Mouse (Mus musculus) left cerebral cortex, adult 11 months (tissue): Measurements from ENCODE around the gene Mchr1.
"Not testable (repeated sequence)": the region's sequence is repeated elsewhere in the genome, so short reads cannot be mapped to it uniquely, and the experiment has no call there.

Experiments
- DNase-seq: peaks from one replicate; pipeline ENCODE4 v3.0.0; 2022; ENCODE audit warnings: low spot score

Mchr1 gene

GRCm38 (mm10) chr15:81235086-81235920 lies at the start of gene Mchr1:
Gene Mchr1, plus strand, starts transcription at chr15:81235499.
- peak; percentile 71 for DNase-seq

DNA sequence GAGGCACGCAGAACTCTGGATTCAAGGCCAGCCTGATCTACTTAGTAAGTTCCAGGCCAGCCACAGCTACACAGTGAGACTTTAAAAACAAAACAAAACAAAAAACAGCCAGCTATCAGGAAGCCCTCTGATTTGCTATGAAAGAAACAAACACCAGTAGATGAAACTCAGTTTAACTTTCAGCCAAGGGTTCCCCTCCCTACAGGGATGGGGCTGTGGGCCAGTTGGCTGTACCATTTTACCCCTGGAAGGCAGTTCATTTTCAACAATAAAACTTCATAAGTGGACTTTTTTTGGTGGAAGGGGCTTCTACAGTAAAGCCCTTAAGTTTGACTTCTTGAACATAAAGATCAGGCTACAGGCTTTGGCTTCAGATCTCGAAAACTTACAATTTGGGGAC lies 46.2 kb upstream of the Mchr1 start:
- no peak for DNase-seq

DNA sequence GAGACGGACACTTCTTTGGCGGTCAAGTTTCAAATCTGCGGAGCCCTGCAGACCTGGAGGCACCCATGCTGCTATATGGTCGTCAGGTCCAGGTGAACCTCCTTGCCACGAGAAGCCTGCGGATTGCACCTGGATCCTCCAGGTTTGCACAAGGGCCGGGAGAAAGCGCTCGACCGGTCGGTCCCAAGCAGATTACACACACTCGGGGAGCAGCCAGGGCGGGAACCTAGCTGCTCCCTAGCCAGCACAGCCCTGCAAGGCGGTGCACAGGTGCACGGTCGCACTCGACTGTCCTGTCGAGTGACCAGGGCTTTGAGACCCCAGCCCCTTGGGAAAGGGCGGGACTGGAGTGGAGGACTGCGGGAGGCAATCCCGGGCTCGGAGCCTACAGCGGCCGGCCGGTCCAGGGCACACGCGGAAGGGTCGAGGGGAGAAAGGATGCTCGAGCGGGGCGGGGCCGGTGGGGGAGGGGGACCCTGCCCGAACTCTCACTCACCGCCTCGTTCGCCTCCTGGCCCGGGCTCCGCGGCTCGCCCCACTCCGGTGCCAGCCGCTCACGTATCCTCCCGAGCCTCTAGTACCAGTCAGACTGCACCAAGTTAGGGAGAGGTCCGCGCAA lies 45.2 kb upstream of the Mchr1 start:
- no peak for DNase-seq

DNA sequence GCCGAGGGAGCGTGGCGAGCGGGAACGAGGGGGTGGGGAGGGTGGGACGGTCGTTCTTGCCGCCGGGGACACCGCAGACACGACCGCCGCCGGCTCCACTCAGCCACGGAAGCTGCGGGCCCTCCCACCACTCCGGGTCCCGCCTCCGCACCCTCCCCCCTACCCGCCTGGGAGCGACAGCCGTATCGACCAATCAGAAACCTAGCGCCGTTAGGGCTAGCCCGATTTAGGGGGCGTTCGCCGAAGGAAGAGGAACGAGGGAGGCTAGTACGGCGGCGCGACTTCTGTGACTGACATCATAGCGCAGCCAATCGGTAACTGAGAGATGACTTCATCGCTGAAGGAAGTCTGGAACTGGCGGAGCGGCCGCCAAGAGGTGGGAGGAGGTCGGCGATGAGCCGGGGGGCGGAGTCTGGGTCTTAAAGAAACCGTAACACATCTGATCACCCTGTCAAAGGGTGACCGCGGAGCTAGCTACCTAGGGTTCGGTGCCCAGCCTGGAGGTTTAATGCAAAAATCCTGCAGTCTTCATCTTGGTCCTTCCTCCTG lies 44.6 kb upstream of the Mchr1 start, which contains the start of gene Mrtfa:
Gene Mrtfa, minus strand, starts transcription at position 128 of the 549 bp plus-strand sequence.
- DNase-seq = peak; percentile 99

GRCm38 (mm10) chr15:81191303-81191702 lies 44.0 kb upstream of the Mchr1 start:
- DNase-seq = no peak

GRCm38 (mm10) chr15:81192316-81192715 lies 43.0 kb upstream of the Mchr1 start:
- DNase-seq = no peak

DNA sequence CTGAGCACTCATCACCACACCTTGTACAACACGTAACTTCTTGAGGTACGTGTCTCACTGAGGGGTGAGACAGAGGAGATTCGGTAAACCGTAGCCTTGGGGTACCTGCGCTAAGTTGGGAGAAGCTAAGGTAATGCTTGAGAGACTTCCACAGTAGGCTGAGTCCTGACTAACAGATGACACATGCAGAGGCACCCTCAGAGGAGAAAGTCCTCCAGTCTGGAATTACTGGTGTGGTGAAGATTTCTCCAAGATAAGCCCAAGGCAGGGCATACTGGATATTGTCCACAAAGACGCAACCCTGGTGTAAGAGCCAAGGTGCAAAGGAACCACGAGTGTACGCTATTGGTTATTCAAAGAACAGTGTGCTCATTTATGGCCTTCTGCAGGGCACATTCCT lies 42.4 kb upstream of the Mchr1 start:
- DNase-seq = no peak

GRCm38 (mm10) chr15:81194791-81195190 lies 40.5 kb upstream of the Mchr1 start:
- DNase-seq = no peak

DNA sequence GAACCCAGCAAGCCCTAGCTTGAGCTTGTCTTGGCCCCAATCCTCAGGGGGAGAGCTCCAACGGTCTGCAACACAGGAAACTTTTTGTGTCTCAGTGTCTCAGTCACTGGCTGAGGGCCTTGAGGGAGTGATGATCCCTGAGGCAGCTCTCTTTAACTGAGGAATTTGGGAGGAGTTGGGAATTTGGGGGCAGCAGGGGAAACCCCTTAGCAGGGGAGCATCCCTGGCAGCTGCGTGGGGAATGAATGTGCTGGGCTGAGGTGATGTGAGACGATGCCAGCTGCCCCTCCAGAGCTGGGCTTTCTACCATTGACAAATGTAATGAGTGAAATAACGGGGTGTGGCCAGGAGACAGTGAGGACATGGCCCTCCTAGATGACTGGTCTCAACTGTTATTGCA lies 39.9 kb upstream of the Mchr1 start:
- no peak for DNase-seq

DNA sequence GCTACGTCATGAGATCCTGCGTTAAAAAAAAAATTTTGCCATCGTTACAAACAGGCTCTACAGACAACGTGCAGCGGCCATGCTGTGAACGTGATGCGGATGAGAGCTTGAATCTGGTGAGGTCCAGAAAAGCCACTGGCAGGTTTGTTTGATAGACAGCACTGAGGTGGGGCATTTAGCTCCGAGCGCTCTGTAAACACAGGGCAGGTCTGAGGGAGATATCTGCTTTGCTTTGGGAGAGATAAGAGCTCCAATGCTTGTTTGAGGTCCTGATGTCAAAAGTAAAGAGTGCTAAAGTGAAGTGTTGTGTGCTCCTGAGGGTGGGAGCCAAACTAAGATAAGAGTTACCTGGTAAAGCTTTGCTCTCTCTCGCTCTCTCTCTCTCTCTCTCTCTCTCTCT lies 38.1 kb upstream of the Mchr1 start:
- no peak for DNase-seq

DNA sequence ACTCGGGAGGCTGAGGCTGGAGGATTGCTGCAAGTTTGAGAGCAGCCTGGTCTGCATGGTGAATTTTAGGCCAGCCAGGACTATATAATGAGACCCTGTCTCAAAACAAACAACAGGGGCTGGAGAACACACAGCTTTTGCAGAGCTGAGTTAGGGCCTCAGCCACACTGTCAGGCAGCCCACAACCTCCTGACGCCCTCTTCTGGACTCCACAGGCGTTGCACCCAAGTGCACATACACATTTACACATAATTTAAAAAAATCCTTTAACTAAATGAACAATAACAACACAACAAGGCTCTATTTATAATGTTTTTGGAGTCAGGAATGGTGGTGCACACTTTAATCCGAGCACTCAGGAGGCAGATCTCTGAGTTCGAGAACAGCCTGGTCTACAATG lies 36.9 kb upstream of the Mchr1 start:
- no peak for DNase-seq

- DNase-seq = peak; percentile 29
Observed at GRCm38 (mm10) chr15:81199372-81199959, 35.8 kb upstream of the Mchr1 start.

DNA sequence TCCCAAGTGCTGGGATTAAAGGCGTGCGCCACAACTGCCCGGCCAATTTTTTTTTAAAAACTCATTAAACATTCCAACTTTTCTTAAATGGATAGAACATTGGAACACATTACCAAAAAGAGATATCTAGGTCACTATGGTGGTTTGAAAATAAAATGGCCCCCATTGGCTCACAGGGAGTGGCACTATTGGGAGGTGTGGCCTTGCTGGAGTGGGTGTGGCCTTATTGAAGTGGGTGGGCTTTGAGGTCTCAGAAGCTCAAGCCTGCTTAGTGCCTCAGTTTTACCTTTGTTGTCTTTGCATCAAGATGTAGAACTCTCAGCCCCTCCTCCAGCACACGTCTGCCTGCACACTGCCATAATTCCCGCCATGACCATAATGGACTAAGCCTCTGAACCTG lies 32.8 kb upstream of the Mchr1 start:
- no peak for DNase-seq

DNA sequence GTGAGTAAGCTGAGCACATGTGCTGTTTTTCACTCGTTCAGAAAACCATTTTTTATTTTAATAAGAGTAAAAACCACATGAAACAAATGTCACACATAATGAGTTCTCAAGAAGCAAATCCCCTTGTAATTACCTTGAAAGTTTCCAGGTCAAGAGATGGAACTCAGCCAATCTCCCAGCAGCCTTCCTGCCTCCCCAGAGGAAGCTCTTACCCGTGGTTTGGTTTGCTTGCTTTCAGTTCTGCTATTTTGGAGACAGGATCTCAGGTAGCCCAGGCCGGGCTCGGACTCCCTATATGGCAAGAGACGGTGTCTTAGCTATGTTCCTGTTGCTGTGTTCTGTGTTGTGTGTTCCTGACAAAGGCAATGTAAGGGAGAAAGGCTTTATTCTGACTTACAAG lies 24.8 kb upstream of the Mchr1 start:
- no peak for DNase-seq

DNA sequence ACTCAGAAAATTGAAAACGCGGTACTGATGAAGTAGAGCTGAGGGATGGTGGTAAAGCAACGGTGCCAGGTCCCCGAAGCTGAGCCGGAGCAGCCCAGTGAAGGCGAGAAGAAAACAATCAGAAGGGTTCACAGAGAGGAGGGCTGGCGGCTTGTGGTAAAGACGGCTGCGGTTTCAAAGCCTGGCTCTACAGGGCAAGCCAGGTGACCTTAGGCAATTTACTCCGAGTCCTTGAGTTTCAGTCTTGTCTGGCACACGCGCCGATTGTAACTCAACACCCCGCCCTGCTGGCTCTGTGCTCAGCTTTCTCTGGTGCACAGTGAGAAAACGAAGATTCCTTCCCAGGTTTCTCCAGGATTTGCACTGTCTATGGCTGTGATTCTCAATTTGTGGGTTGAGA lies 22.3 kb upstream of the Mchr1 start:
- no peak for DNase-seq

- DNase-seq = peak; percentile 60
Observed at GRCm38 (mm10) chr15:81216906-81217653, 18.2 kb upstream of the Mchr1 start.

DNA sequence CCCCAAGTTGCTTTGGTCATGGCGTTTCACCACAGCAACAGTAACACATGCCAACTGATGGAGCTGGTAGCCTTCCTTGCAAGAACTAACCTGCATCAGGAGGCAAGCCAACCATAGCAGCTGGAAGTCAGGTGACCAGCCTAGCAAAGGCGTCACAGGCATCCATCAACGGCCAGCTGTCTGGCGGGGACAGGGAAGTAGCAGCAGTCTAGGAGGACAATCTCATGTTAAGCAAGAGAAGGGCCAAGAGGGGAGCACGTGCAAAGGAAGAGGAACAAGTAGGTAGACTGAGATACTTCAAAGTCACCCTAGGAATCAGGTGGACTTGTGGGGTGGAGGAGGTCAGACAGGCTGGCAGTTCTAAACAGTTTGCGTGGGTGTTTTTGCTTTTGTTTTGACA lies 16.2 kb upstream of the Mchr1 start:
- DNase-seq = no peak

DNA sequence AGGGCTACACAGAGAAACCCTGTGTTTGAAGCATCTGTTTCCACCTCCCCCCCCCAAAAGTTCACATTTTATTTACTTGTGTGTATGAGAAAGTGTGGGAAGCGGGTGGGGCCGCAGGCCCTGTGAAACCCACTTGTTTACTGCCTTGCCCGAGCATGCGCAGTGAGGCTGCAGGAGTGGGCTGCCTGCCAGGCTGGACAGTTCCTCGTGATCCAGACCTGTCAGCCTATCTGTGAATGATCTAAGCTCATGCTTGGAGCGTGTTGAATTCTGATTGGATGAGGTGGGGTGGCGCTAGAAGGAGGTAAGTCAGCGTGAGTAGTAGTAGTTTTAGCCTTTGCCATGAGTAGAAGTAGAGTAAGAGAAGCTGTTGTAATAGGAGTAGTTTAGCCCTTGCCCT lies 15.2 kb upstream of the Mchr1 start:
- DNase-seq = not testable (repeated sequence)

- no peak for DNase-seq
Observed at GRCm38 (mm10) chr15:81221446-81221845, 13.9 kb upstream of the Mchr1 start.

DNA sequence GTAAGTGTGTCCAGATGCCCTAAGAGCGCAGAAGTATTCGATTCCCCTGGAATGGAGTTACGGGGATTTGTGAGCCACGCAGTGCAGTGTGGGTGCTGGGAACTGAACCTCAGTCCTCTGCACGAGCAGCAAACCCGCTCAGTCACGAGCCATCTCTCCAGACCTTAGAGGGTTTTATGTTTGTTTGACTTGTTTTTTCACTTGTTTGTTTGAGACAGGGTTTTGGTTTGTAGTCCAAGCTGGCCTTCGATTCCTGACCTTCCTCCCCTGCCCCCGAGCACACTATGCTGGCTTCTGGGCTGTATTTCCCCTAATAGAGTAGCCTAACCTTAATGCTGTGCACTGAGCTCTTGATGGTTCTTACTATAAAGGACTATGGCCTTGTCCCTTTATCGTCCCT lies 10.3 kb upstream of the Mchr1 start:
- no peak for DNase-seq

- no peak for DNase-seq
Observed at GRCm38 (mm10) chr15:81225732-81226131, 9.6 kb upstream of the Mchr1 start.

DNA sequence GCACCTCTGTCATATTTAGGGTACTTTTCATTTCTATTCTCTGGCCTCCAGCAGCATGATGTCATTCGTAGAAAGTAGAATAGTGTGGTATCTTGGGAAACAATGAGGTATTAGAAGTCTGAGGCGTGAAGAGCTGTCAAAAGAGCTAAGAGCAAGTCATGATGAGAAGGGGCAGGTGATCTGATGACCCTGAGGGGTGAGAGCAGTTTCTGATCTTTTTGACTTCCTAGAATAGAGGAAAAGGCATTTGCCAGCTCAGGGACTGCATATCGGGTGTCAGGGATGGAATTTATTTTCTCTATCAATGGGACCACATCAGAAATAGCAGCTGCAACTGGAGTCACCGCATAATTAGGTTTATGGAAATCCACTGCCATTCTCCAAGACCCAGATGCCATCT lies 8.5 kb upstream of the Mchr1 start:
- no peak for DNase-seq
